Mouse (Mus musculus) CD4-positive, CD25-positive, alpha-beta regulatory T cell, adult 9 weeks (primary cell): ENCODE measurements around the gene Amotl1. TPM values are rescaled to one million over a fixed set of nuclear protein-coding genes. Genes with fewer than 3 reads are reported as not detected.

Experiments
- polyA plus RNA-seq: library from polyadenylated mRNA; unstranded; fragments of 100-300 nt; shearing (Covaris generic); gene quantifications from one replicate; pipeline ENCODE4 v1.2.1, GENCODE M21; 2017

Amotl1 gene
- not detected for polyA plus RNA-seq

GRCm38 (mm10) chr9:14644956-14645355 is at the start of gene Amotl1:
Amotl1 (minus strand) TSS chr9:14645056.

GRCm38 (mm10) chr9:14500023-14500915 is 144.6 kb downstream of the Amotl1 start, which contains the start of the genes Kdm4d and Cwc15:
Kdm4d (minus strand) TSS chr9:14500482.
Cwc15 (plus strand) TSS chr9:14500617.

Other genes starting within 250 kb of the Amotl1 start
- gene Kdm4d, start 144.6 kb downstream of the Amotl1 start, polyA plus RNA-seq = 1.1 TPM
- gene Cwc15, start 144.4 kb downstream of the Amotl1 start, polyA plus RNA-seq = 210 TPM
- gene Piwil4, start 95.7 kb upstream of the Amotl1 start, polyA plus RNA-seq = 0.22 TPM
- gene Fut4, start 107.3 kb upstream of the Amotl1 start, polyA plus RNA-seq = 0.09 TPM
- gene 1700012B09Rik, start 126.0 kb upstream of the Amotl1 start, polyA plus RNA-seq = not detected
- gene Mre11a, start 139.6 kb upstream of the Amotl1 start, polyA plus RNA-seq = 46.5 TPM
- gene Ankrd49, start 139.8 kb upstream of the Amotl1 start, polyA plus RNA-seq = 35.6 TPM
- 159 TPM for gene Gpr83, start 215.2 kb upstream of the Amotl1 start, polyA plus RNA-seq